Mouse (Mus musculus): ENCODE measurements around the gene Cand1.

The Cand1 gene

GRCm38 (mm10) chr10:119206309-119206932 is 33.4 kb downstream of the Cand1 start:
- no peak for DNase-seq

- DNase-seq = no peak
Measured at GRCm38 (mm10) chr10:119205229-119205628, 34.6 kb downstream of the Cand1 start.

GRCm38 (mm10) chr10:119204334-119204946 is 35.4 kb downstream of the Cand1 start:
- peak in 1 of 2 experiments; percentile 35 for DNase-seq

- no peak for DNase-seq
Measured at GRCm38 (mm10) chr10:119199864-119200263, 40.0 kb downstream of the Cand1 start.

GRCm38 (mm10) chr10:119198186-119198880 is 41.5 kb downstream of the Cand1 start:
- DNase-seq = no peak

GRCm38 (mm10) chr10:119197621-119198150 is 42.2 kb downstream of the Cand1 start:
- no peak for DNase-seq

GRCm38 (mm10) chr10:119192598-119193372 is 47.1 kb downstream of the Cand1 start:
- no peak for DNase-seq

- no peak for DNase-seq
Measured at GRCm38 (mm10) chr10:119187720-119188119, 52.1 kb downstream of the Cand1 start.

- no peak for DNase-seq
Measured at GRCm38 (mm10) chr10:119169656-119170055, 70.2 kb downstream of the Cand1 start.

GRCm38 (mm10) chr10:119169237-119169636 is 70.6 kb downstream of the Cand1 start:
- no peak for DNase-seq

GRCm38 (mm10) chr10:119168791-119169190 is 71.1 kb downstream of the Cand1 start:
- peak; percentile 34 to 35 for DNase-seq

- no peak for DNase-seq
Measured at GRCm38 (mm10) chr10:119167858-119168257, 72.0 kb downstream of the Cand1 start.

GRCm38 (mm10) chr10:119165051-119165450 is 74.8 kb downstream of the Cand1 start:
- DNase-seq = no peak

- DNase-seq = no peak
Measured at GRCm38 (mm10) chr10:119161820-119162382, 78.0 kb downstream of the Cand1 start.

GRCm38 (mm10) chr10:119160161-119160560 is 79.7 kb downstream of the Cand1 start:
- no peak for DNase-seq

- DNase-seq = no peak
Measured at GRCm38 (mm10) chr10:119149261-119149660, 90.6 kb downstream of the Cand1 start.
